Mouse (Mus musculus) intestine, embryonic 14.5 days (tissue): ENCODE results near the gene Cadm4. TPM values are rescaled to one million over a fixed set of nuclear protein-coding genes. Genes with fewer than 3 reads are reported as not detected.

Experiments used
- ATAC-seq: fragments of 200-750 bp; cut with Nextera tagmentation; replicated peaks from 2 replicates; pipeline ENCODE4 v1.8.0; 2017; ENCODE audit warnings: low read depth, moderate number of reproducible peaks, moderate TSS enrichment, moderate library complexity; ENCODE audit not compliant: low FRiP score, low TSS enrichment
- DNase-seq: peaks from one replicate; pipeline ENCODE4 v3.0.0-alpha.2; 2018; ENCODE audit warnings: low spot score
- H3K27ac ChIP-seq: fragments of 300-500 bp; sonication (generic); 2 replicates; pipeline ENCODE4 v1.5.1; 2014; ENCODE audit warnings: low read depth, mild to moderate bottlenecking, control low read depth
- H3K27me3 ChIP-seq: fragments of 300-500 bp; sonication (generic); replicated peaks from 2 replicates; pipeline ENCODE4 v1.6.1; 2014; ENCODE audit warnings: low read length, control low read depth; ENCODE audit not compliant: control insufficient read depth, insufficient read depth
- H3K36me3 ChIP-seq: fragments of 300-500 bp; sonication (generic); 2 replicates; pipeline ENCODE4 v1.6.1; 2014; ENCODE audit warnings: low read length, control low read depth; ENCODE audit not compliant: control insufficient read depth, insufficient read depth
- H3K4me1 ChIP-seq: fragments of 300-500 bp; sonication (generic); replicated peaks from 2 replicates; pipeline ENCODE4 v1.6.1; 2014; ENCODE audit warnings: low read length, control low read depth, mixed read lengths; ENCODE audit not compliant: control insufficient read depth, insufficient read depth
- H3K4me2 ChIP-seq: fragments of 300-500 bp; sonication (generic); 2 replicates; pipeline ENCODE4 v1.6.1; 2014; ENCODE audit warnings: low read length
- H3K4me3 ChIP-seq: fragments of 300-500 bp; sonication (generic); 2 replicates; pipeline ENCODE4 v1.5.1; 2014; ENCODE audit warnings: low read depth, low read length, control low read depth, mixed read lengths
- H3K9ac ChIP-seq: fragments of 300-500 bp; sonication (generic); 2 replicates; pipeline ENCODE4 v1.6.1; 2014; ENCODE audit warnings: mild to moderate bottlenecking, low read length
- H3K9me3 ChIP-seq: fragments of 300-500 bp; sonication (generic); 2 replicates; pipeline ENCODE4 v1.6.1; 2016; ENCODE audit warnings: low read length, control low read depth; ENCODE audit not compliant: control insufficient read depth
- WGBS: fragments of 180-500 bp; shearing (Covaris S2); extraction: QIAGEN DNeasy Blood & Tissue Kit; methylation state at CpG from one replicate; pipeline ENCODE4 v1.1.7; 2014; 5-methylcytosine and 5-hydroxymethylcytosine counted together
- polyA plus RNA-seq: library from polyadenylated mRNA; unstranded; fragments of >200 nt; fragmentation: Nextera tagmentation; extraction: Ambion mirVana; gene quantifications from 2 replicates; pipeline ENCODE4 v1.2.1, GENCODE M21; 2014

Cadm4 gene
- polyA plus RNA-seq, 1 experiment from 2014 or later, result 0.64 TPM

GRCm38 (mm10) chr7:24546634-24547389 is 65.0 kb downstream of the Cadm4 start:
- Histone ChIP-seq H3K4me2 (peak overlapping the region; percentile 78), H3K4me3 (peak overlapping the region; percentile 68), H3K27ac (peak overlapping the region; percentile 74), H3K4me1 (peaks cover 11% of the 10 kb centered on the region), H3K27me3 (no peaks in the 10 kb centered on the region), H3K9me3 (no peaks in the 10 kb centered on the region), H3K9ac (peak overlapping the region; percentile 69), H3K36me3 (peaks cover 28% of the 10 kb centered on the region)
- under 1% methylated on average over 57 of the region's 57 CpGs for WGBS
- DNase-seq, result peak; percentile 98
- peak; percentile 99 for ATAC-seq

- peaks cover 11% of the 10 kb centered on the region for H3K4me1 ChIP-seq
- no peak for DNase-seq
- peak overlapping the region; percentile 78 for H3K4me2 ChIP-seq
- peak overlapping the region; percentile 68 for H3K4me3 ChIP-seq
- ATAC-seq, result 0 out of 2 replicates have a peak, but pooled peaks have one; percentile 4
- no peaks in the 10 kb centered on the region for H3K27me3 ChIP-seq
- 26% methylated on average over 13 of the region's 13 CpGs for WGBS
- H3K9me3 ChIP-seq, result no peaks in the 10 kb centered on the region
- H3K36me3 ChIP-seq, result peaks cover 35% of the 10 kb centered on the region
- H3K9ac ChIP-seq, result peak overlapping the region; percentile 69
- H3K27ac ChIP-seq, result peak overlapping the region; percentile 74
These were observed 65.8 kb downstream of the Cadm4 start for GRCm38 (mm10) chr7:24547534-24548036.

DNA sequence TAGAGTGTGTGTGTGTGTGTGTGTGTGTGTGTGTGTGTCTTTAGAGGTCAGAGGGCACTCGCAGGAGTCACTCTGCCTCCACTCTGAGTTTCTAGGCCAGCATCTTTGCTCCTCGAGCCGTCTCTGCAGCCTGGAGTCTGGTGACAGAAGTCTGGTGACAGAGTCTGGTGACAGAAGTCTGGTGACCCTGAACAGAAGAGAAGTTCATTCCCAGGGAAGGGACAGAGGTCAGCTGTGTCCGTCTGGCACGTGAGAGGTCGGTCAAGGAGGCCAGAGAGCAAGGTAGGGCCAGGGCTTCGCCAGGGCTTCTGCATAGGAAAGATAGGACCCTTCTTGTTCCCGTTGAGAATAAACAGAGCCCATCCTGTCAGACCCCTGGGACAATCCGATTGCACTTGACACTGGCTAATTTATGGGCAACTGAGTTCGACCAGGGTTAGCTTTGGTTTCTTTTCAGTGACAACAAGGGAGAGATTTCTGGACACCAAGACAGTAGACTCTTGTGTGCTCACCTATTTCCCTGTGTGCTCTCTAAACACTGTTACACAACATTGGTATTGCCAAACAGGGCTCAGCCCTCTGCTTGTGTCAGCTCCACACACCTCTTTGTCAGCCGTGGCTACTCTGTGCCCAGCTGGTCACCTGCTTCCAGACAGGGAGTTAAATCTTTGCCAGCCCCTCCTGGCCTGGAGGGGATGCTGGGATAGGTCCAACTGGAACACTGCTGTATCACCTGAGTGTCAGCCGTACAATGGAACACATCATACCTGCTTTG is 70.3 kb downstream of the Cadm4 start:
- Histone ChIP-seq H3K4me2 (no peak overlapping the region), H3K9me3 (no peaks in the 10 kb centered on the region), H3K27me3 (no peaks in the 10 kb centered on the region), H3K9ac (no peak overlapping the region), H3K27ac (no peak overlapping the region), H3K4me3 (no peak overlapping the region), H3K36me3 (peaks cover 56% of the 10 kb centered on the region), H3K4me1 (peaks cover 7% of the 10 kb centered on the region)
- WGBS, result 76% methylated on average over 12 of the region's 12 CpGs
- no peak for ATAC-seq
- no peak for DNase-seq

Other genes with a start within 250 kb of the Cadm4 start
- 4.4 and 5.6 TPM in 2 replicates for gene Zfp109, start 244.5 kb upstream of the Cadm4 start, polyA plus RNA-seq
- gene Zfp108, start 227.2 kb upstream of the Cadm4 start, polyA plus RNA-seq, result 3.4 and 3.8 TPM in 2 replicates
- 7.4 and 8.1 TPM in 2 replicates for gene Zfp93, start 211.6 kb upstream of the Cadm4 start, polyA plus RNA-seq
- 24.7 and 31.8 TPM in 2 replicates for gene Zfp61, start 180.8 kb upstream of the Cadm4 start, polyA plus RNA-seq
- gene Zfp94, start 165.4 kb upstream of the Cadm4 start, polyA plus RNA-seq, result 9.1 and 12.0 TPM in 2 replicates
- not detected in 2 replicates for gene Tescl, start 148.1 kb upstream of the Cadm4 start, polyA plus RNA-seq
- gene Lypd5, start 132.8 kb upstream of the Cadm4 start, polyA plus RNA-seq, result not detected in 2 replicates
- 0.43 and 0.70 TPM in 2 replicates for gene Kcnn4, start 111.8 kb upstream of the Cadm4 start, polyA plus RNA-seq
- gene Smg9, start 82.4 kb upstream of the Cadm4 start, polyA plus RNA-seq, result 24.0 and 24.5 TPM in 2 replicates
- not detected in 2 replicates for gene Irgc1, start 29.7 kb upstream of the Cadm4 start, polyA plus RNA-seq
- 10.0 and 10.7 TPM in 2 replicates for gene Plaur, start 19.5 kb upstream of the Cadm4 start, polyA plus RNA-seq
- 30.3 and 33.7 TPM in 2 replicates for gene Zfp428, start 25.0 kb downstream of the Cadm4 start, polyA plus RNA-seq
- 0.40 and 0.46 TPM in 2 replicates for gene AC161166.1, start 30.4 kb downstream of the Cadm4 start, polyA plus RNA-seq
- gene Irgq, start 48.7 kb downstream of the Cadm4 start, polyA plus RNA-seq, result 6.3 and 7.3 TPM in 2 replicates
- gene Pinlyp, start 64.1 kb downstream of the Cadm4 start, polyA plus RNA-seq, result not detected in 2 replicates
- gene Xrcc1, start 64.3 kb downstream of the Cadm4 start, polyA plus RNA-seq, result 91.5 and 108 TPM in 2 replicates
- gene Ethe1, start 105.5 kb downstream of the Cadm4 start, polyA plus RNA-seq, result 42.9 and 46.5 TPM in 2 replicates
- gene Zfp575, start 105.6 kb downstream of the Cadm4 start, polyA plus RNA-seq, result 3.1 and 3.6 TPM in 2 replicates
- 0.31 and 0.38 TPM in 2 replicates for gene Phldb3, start 128.7 kb downstream of the Cadm4 start, polyA plus RNA-seq
- 0.50 and 0.77 TPM in 2 replicates for gene Lypd3, start 154.5 kb downstream of the Cadm4 start, polyA plus RNA-seq
- not detected in 2 replicates for gene Tex101, start 194.7 kb downstream of the Cadm4 start, polyA plus RNA-seq
- gene BC049730, start 227.2 kb downstream of the Cadm4 start, polyA plus RNA-seq, result not detected in 2 replicates
- gene Gm4763, start 244.9 kb downstream of the Cadm4 start, polyA plus RNA-seq, result not detected in 2 replicates